Mouse (Mus musculus) CH12.LX (cell line): Measurements from ENCODE around the gene Wdr81. TPM values are rescaled to one million over a fixed set of nuclear protein-coding genes. Genes with fewer than 3 reads are reported as not detected.

Experiments
- DNase-seq: peaks from one replicate; pipeline ENCODE4 v3.0.0-alpha.2; 2013; ENCODE audit errors: extremely low read depth
- H3K27ac ChIP-seq: 2 replicates; pipeline ENCODE4 v1.5.1; 2012; ENCODE audit warnings: low read depth, mild to moderate bottlenecking, control low read depth, moderate library complexity; ENCODE audit not compliant: insufficient read depth
- H3K27me3 ChIP-seq: replicated peaks from 2 replicates; pipeline ENCODE3; 2012; ENCODE audit warnings: inconsistent platforms
- H3K36me3 ChIP-seq, 2 experiments: replicated peaks in 1 of 2; 2 replicates each; pipeline versions ENCODE3 to v1.6.1; 2012; ENCODE audit warnings: inconsistent platforms in 1 of 2, low read length in 1 of 2, mild to moderate bottlenecking in 1 of 2, mixed read lengths in 1 of 2, moderate library complexity in 1 of 2; ENCODE audit not compliant: control insufficient read depth in 1 of 2, insufficient read depth in 1 of 2
- H3K4me1 ChIP-seq, 2 experiments: 2 replicates each; pipeline ENCODE4 v1.6.1; 2012; ENCODE audit warnings: inconsistent platforms in 1 of 2, moderate library complexity in 1 of 2; ENCODE audit not compliant: insufficient read depth in 2 of 2, control insufficient read depth in 1 of 2
- H3K4me2 ChIP-seq: 2 replicates; pipeline ENCODE4 v1.6.1; 2012; ENCODE audit warnings: low read depth, mild to moderate bottlenecking, control low read depth; ENCODE audit not compliant: poor library complexity, insufficient read depth, severe bottlenecking
- H3K4me3 ChIP-seq, 3 experiments: fragments of 150-350 bp in 1 of 3; sonication (generic) in 1 of 3; replicated peaks in 1 of 3; 2 replicates each; pipeline versions ENCODE3 to v1.5.1; 2011 to 2012; ENCODE audit warnings: low read depth in 2 of 3, low read length in 2 of 3, mild to moderate bottlenecking in 2 of 3, moderate library complexity in 2 of 3, control low read depth in 1 of 3, improper control_type of control experiment in 1 of 3, inconsistent platforms in 1 of 3, mixed read lengths in 1 of 3; ENCODE audit not compliant: poor library complexity in 1 of 3
- H3K79me2 ChIP-seq: replicated peaks from 2 replicates; pipeline ENCODE4 v1.6.1; 2012; ENCODE audit warnings: mild to moderate bottlenecking, moderate library complexity; ENCODE audit not compliant: control insufficient read depth, poor library complexity, insufficient read depth, severe bottlenecking; ENCODE audit errors: extremely low read depth
- H3K9ac ChIP-seq: 2 replicates; pipeline ENCODE4 v1.6.1; 2012; ENCODE audit warnings: low read depth, mild to moderate bottlenecking, control low read depth, moderate library complexity; ENCODE audit not compliant: insufficient read depth
- H3K9me3 ChIP-seq: replicated peaks from 2 replicates; pipeline ENCODE3; 2012; ENCODE audit warnings: low read length, inconsistent platforms, mixed read lengths
- CHD1 ChIP-seq: IDR thresholded peaks from 2 replicates; pipeline ENCODE4 v1.6.1; 2012; ENCODE audit warnings: low read depth, low read length, improper control_type of control experiment, inconsistent platforms
- CTCF ChIP-seq, 2 experiments: IDR thresholded peaks in 1 of 2; conservative IDR thresholded peaks in 1 of 2; 2 replicates each; pipeline ENCODE4 v1.5.1; 2011 to 2012; ENCODE audit warnings: low read depth in 2 of 2, low read length in 2 of 2, improper control_type of control experiment in 1 of 2, inconsistent platforms in 1 of 2, mild to moderate bottlenecking in 1 of 2, moderate library complexity in 1 of 2
- E2F4 ChIP-seq: IDR thresholded peaks from 2 replicates; pipeline ENCODE4 v1.6.1; 2011; ENCODE audit warnings: low read depth, low read length, improper control_type of control experiment; ENCODE audit not compliant: insufficient replicate concordance
- ELF1 ChIP-seq: IDR thresholded peaks from 2 replicates; pipeline ENCODE4 v1.6.1; 2014; ENCODE audit warnings: low read depth, mild to moderate bottlenecking, inconsistent platforms, low read length, improper control_type of control experiment
- GABPA ChIP-seq: IDR thresholded peaks from 2 replicates; pipeline ENCODE4 v1.6.1; 2012; ENCODE audit warnings: low read depth, low read length, improper control_type of control experiment, inconsistent platforms; ENCODE audit not compliant: insufficient replicate concordance
- HCFC1 ChIP-seq: IDR thresholded peaks from 2 replicates; pipeline ENCODE4 v1.6.1; 2012; ENCODE audit warnings: low read depth, mild to moderate bottlenecking, inconsistent platforms, low read length, improper control_type of control experiment
- IRF4 ChIP-seq: IDR thresholded peaks from 2 replicates; pipeline ENCODE4 v1.6.1; 2014; ENCODE audit warnings: low read depth, mild to moderate bottlenecking, inconsistent platforms, low read length, improper control_type of control experiment
- MAFK ChIP-seq: IDR thresholded peaks from 2 replicates; pipeline ENCODE4 v1.6.1; 2011; ENCODE audit warnings: low read length, improper control_type of control experiment; ENCODE audit not compliant: insufficient replicate concordance
- MAZ ChIP-seq: IDR thresholded peaks from 2 replicates; pipeline ENCODE4 v1.6.1; 2012; ENCODE audit warnings: low read depth, mild to moderate bottlenecking, inconsistent platforms, low read length, improper control_type of control experiment, moderate library complexity
- MXI1 ChIP-seq: IDR thresholded peaks from 2 replicates; pipeline ENCODE4 v1.6.1; 2011; ENCODE audit warnings: mild to moderate bottlenecking, low read depth, low read length, improper control_type of control experiment
- MYC ChIP-seq: IDR thresholded peaks from 2 replicates; pipeline ENCODE4 v1.6.1; 2011; ENCODE audit warnings: low read depth, mild to moderate bottlenecking, improper control_type of control experiment, low read length
- NELFE ChIP-seq: IDR thresholded peaks from 2 replicates; pipeline ENCODE4 v1.6.1; 2011; ENCODE audit warnings: low read depth, low read length, improper control_type of control experiment
- NRF1 ChIP-seq: IDR thresholded peaks from 2 replicates; pipeline ENCODE4 v1.6.1; 2014; ENCODE audit warnings: low read depth, mild to moderate bottlenecking, inconsistent platforms, low read length, improper control_type of control experiment, moderate library complexity
- PAX5 ChIP-seq: IDR thresholded peaks from 2 replicates; pipeline ENCODE4 v1.6.1; 2012; ENCODE audit warnings: low read length, inconsistent platforms, mixed read lengths
- POLR2A ChIP-seq: IDR thresholded peaks from 2 replicates; pipeline ENCODE4 v1.6.1; 2011; ENCODE audit warnings: low read depth, mild to moderate bottlenecking, improper control_type of control experiment, low read length
- POLR2AphosphoS2 ChIP-seq: IDR thresholded peaks from 2 replicates; pipeline ENCODE4 v1.6.1; 2011; ENCODE audit warnings: low read depth, low read length, improper control_type of control experiment
- RAD21 ChIP-seq: IDR thresholded peaks from 2 replicates; pipeline ENCODE4 v1.6.1; 2011; ENCODE audit warnings: low read depth, mild to moderate bottlenecking, low read length, improper control_type of control experiment, moderate library complexity
- RCOR1 ChIP-seq: conservative IDR thresholded peaks from 2 replicates; pipeline ENCODE4 v1.6.1; 2012; ENCODE audit warnings: low read depth, mild to moderate bottlenecking, inconsistent platforms, low read length, improper control_type of control experiment
- SMC3 ChIP-seq: IDR thresholded peaks from 2 replicates; pipeline ENCODE4 v1.6.1; 2011; ENCODE audit warnings: low read depth, low read length, improper control_type of control experiment
- USF1 ChIP-seq: IDR thresholded peaks from 2 replicates; pipeline ENCODE4 v1.6.1; 2014; ENCODE audit warnings: low read depth, mild to moderate bottlenecking, inconsistent platforms, low read length, improper control_type of control experiment
- ZKSCAN1 ChIP-seq: IDR thresholded peaks from 2 replicates; pipeline ENCODE4 v1.6.1; 2012; ENCODE audit warnings: low read depth, inconsistent platforms, low read length, improper control_type of control experiment, borderline replicate concordance
- ZMIZ1 ChIP-seq: IDR thresholded peaks from 2 replicates; pipeline ENCODE4 v1.6.1; 2012; ENCODE audit warnings: low read depth, mild to moderate bottlenecking, inconsistent platforms, low read length, improper control_type of control experiment
- ZNF384 ChIP-seq: IDR thresholded peaks from 2 replicates; pipeline ENCODE4 v1.6.1; 2012; ENCODE audit warnings: low read depth, low read length, improper control_type of control experiment, inconsistent platforms
- dilution Hi-C: fragments of 300-500 bp; cut with MboI; formaldehyde crosslinking; loops from 2 replicates; pipeline ENCODE4 v1.14.3; 2020; ENCODE audit warnings: low sequenced_read_pairs; ENCODE audit not compliant: extremely low pct_unique_long_range_greater_than_20kb, extremely low pct_ligation_motif_present
- in situ Hi-C: fragments of 300-500 bp; cut with MboI; formaldehyde crosslinking; loops from 3 replicates; pipeline ENCODE4 v1.14.3; 2019; ENCODE audit warnings: low sequenced_read_pairs, low pct_ligation_motif_present, low pct_unique_long_range_greater_than_20kb, mixed read lengths
- polyA plus RNA-seq: library from polyadenylated mRNA; unstranded; fragments of >175 nt; gene quantifications from 2 replicates; pipeline ENCODE4 v1.2.1, GENCODE M21; 2012; ENCODE audit warnings: low read depth; ENCODE audit not compliant: insufficient read length
- total RNA-seq, 2 experiments: library from RNA; depleted of rRNA; stranded (reverse); fragments of 300-350 nt in 1 of 2; fragments of >200 nt in 1 of 2; gene quantifications; 2 replicates each; pipeline ENCODE4 v1.2.3; 2012 to 2014

Wdr81 gene
- total and polyA plus RNA-seq, 3 experiments, result 3.1 to 16.3 (median 13.7) TPM

GRCm38 (mm10) chr11:75409679-75410575 lies 44.6 kb downstream of the Wdr81 start (continued):
- TF ChIP-seq NRF1 (no peak), ZKSCAN1 (no peak), MAZ (peak; percentile 49), NELFE (peak; percentile 54; the same call in 1 of the 2 replicates), POLR2AphosphoS2 (peak; percentile 47), USF1 (no peak), POLR2A (peak; percentile 20; the same call in 1 of the 2 replicates), ELF1 (peak; percentile 80), IRF4 (peak; percentile 88), ZNF384 (no peak), E2F4 (0 out of 2 replicates have a peak, but pooled peaks have one; percentile 15), PAX5 (no peak), MYC (no peak), CHD1 (peak; percentile 60; the same call in 1 of the 2 replicates), MAFK (no peak), GABPA (no peak), RAD21 (no peak; the same call in none of the 2 replicates), ZMIZ1 (peak; percentile 56; the same call in 1 of the 2 replicates)

- peaks cover 9 to 46% of the 10 kb centered on the region in 2 experiments for H3K36me3 ChIP-seq
- H3K79me2 ChIP-seq, result no peaks in the 10 kb centered on the region
- DNase-seq, result peak; percentile 71
- no peak overlapping the region for H3K4me2 ChIP-seq
- in situ Hi-C loops, result no loop called here
- peaks cover 24 to 47% of the 10 kb centered on the region in 2 experiments for H3K4me1 ChIP-seq
- dilution Hi-C loops, result no loop called here
- H3K27ac ChIP-seq, result no peak overlapping the region
- peak; percentile 60 for TF ChIP-seq RAD21
- TF ChIP-seq CHD1, result no peak
- no peak for TF ChIP-seq HCFC1
- no peak for TF ChIP-seq RCOR1
- no peak for TF ChIP-seq MXI1
- TF ChIP-seq MAFK, result no peak
- TF ChIP-seq SMC3, result peak; percentile 70
- peak; percentile 76 to 92 for TF ChIP-seq CTCF (conservative IDR thresholded peaks at IDR 0.05 in 1 of 2, IDR thresholded peaks at IDR 0.05 in 1 of 2; ENCODE audit: low read depth in 2 of 2, low read length in 2 of 2)
- no peak overlapping the region for H3K4me3 ChIP-seq
- H3K9me3 ChIP-seq, result no peaks in the 10 kb centered on the region
- H3K27me3 ChIP-seq, result no peaks in the 10 kb centered on the region
- no peak overlapping the region for H3K9ac ChIP-seq
Measured at GRCm38 (mm10) chr11:75406865-75407264, 47.7 kb downstream of the Wdr81 start.
